Mouse (Mus musculus) adrenal gland, postnatal 0 days (tissue): ENCODE measurements around the gene Olfr412. TPM values are rescaled to one million over a fixed set of nuclear protein-coding genes. Genes with fewer than 3 reads are reported as not detected.

Experiments
- polyA plus RNA-seq: library from polyadenylated mRNA; unstranded; fragments of >200 nt; fragmentation: Nextera tagmentation; extraction: Ambion mirVana; gene quantifications from 2 replicates; pipeline ENCODE4 v1.2.1, GENCODE M21; 2015

Olfr412 gene
- polyA plus RNA-seq: not detected in 2 replicates

GRCm38 (mm10) chr11:74361769-74362168 lies at the start of gene Olfr412:
Olfr412 (plus strand) TSS chr11:74362069.

GRCm38 (mm10) chr11:74337931-74338330 lies 23.9 kb upstream of the Olfr412 start, which contains the start of gene Olfr410:
Olfr410 (minus strand) TSS chr11:74338031.

GRCm38 (mm10) chr11:74352550-74352949 lies 9.3 kb upstream of the Olfr412 start, which contains the start of gene Olfr411:
Olfr411 (minus strand) TSS chr11:74352650.

Other genes starting within 250 kb of the Olfr412 start
- not detected in 2 replicates for gene Olfr401, start 248.4 kb upstream of the Olfr412 start, polyA plus RNA-seq
- not detected in 2 replicates for gene Olfr402, start 208.5 kb upstream of the Olfr412 start, polyA plus RNA-seq
- not detected in 2 replicates for gene Olfr403, start 175.8 kb upstream of the Olfr412 start, polyA plus RNA-seq
- gene Olfr43, start 150.7 kb upstream of the Olfr412 start, polyA plus RNA-seq: not detected in 2 replicates
- not detected in 2 replicates for gene Olfr406, start 102.3 kb upstream of the Olfr412 start, polyA plus RNA-seq
- gene Olfr59, start 78.3 kb upstream of the Olfr412 start, polyA plus RNA-seq: not detected in 2 replicates
- not detected in 2 replicates for gene Olfr410, start 24.0 kb upstream of the Olfr412 start, polyA plus RNA-seq
- gene Olfr411, start 9.4 kb upstream of the Olfr412 start, polyA plus RNA-seq: not detected in 2 replicates
- 4.9 and 5.1 TPM in 2 replicates for gene Rap1gap2, start 248.8 kb downstream of the Olfr412 start, polyA plus RNA-seq